Mouse (Mus musculus) gastrocnemius, postnatal 36 days (tissue): ENCODE data around the gene Cotl1. TPM values are rescaled to one million over a fixed set of nuclear protein-coding genes. Genes with fewer than 3 reads are reported as not detected.

ENCODE experiments used
- DNase-seq, 2 experiments: peaks; one replicate each; pipeline ENCODE4 v3.0.0; 2022
- intact Hi-C: fragments of 180-260 bp; cut with DNase I; formaldehyde crosslinking; loops from one replicate; pipeline ENCODE4 v1.15.1; 2025
- total RNA-seq, 2 experiments: library from RNA; stranded (reverse); gene quantifications; 2 replicates each; pipeline ENCODE4 v1.2.3; 2021

Cotl1 gene
- total RNA-seq, 2 experiments from 2014 or later = 4.8 to 6.6 TPM

DNA sequence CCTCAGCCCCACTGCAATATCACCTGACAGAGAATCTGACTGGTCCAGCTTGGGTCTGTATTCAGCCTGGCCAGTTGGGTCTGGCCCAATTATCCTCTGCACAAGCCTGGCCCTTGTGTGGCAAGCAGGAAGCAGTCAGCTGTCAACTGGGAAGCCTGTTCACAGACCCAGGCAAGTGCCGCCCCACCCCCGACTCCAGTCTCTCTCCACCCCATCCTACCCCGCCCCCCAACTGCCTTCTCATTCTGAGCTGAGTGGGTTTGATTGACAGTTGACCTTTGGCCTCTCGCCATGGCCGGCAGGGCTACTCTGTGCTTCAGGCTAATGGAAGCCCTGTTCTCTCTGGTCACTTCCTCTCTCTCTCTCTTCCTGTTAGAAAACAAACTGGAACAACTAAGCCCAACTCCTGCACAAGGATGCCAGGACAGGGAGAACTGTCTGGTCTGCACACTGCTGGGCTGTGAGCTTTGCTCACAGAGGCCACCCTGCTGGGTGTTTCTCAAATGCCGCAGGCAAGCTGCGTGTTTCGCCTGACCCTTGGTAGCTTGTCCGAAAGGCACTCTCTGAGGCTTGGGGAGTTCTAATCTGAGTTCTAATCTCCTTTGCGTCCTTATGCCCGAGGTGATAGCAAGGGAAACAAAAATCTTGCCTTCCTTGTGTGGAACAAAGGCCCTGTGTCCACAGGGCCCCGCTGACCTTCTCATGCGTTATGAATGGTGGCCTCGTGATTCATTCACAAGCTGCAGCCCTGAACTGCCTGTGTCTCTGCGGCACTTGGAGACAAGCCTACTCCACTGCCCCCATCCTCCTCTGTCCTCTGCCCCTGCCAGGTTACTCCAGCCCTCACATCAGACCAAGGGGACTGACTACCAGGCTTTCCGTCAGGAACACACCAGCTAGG lies 48.3 kb downstream of the Cotl1 start:
- no peak for DNase-seq
- intact Hi-C loops = no loop called here

DNA sequence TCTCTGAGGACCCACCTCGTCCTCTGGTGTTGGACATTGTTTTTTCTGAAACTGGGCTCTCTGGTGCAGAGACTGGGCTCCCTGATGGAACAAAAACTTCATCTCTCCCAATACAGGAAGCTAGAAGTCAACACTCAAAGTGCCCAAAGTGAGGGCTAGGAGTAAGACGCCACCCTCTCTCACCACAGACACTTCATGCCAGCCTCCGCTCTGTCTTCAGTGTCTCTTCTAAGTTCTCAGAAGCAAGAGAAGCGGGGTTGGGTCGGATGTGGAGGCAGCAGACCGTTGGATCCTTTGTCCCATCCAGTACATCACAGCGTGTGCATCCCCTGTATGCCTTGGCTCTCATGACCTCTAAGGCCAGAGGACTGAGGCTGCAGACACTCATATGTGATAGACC lies 50.8 kb downstream of the Cotl1 start:
- intact Hi-C loops = no loop called here
- DNase-seq = no peak

DNA sequence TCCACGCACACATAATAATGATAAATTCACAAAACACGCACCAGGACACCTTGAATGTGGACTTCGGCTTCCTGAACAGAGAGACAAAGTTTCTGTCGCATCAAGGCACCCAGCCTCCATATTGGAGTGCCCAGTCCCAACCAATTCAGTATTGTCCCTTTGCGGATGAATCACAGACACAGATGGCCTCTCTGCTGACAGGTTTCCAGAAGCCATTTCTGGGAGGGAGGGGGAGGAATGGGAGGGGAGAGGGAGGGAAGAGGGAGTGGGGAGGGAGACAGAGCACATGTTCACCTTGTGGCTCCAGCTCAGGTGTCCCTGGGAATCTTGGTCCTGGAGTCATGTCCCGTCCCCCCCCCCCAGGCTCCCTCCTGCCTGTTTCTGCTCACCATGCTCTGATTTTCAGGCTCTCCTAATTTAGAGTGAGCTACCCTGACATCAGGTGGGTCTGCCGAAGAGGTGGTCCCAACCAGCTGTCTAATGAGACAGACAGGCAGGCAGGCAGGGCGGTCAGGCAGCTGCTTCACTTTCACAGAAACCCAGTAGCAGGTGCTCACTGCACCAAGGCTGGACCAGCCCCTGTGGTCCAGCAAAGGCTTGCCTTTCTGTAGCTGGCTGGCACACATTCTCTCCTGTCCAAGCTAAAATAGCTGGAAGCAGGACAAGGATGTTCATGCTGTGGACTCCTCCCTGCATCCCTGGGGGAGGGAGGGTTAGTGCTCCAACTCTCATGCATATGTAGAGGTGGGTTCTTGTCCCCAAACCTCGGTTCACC lies 51.5 kb downstream of the Cotl1 start:
- no peak for DNase-seq
- intact Hi-C loops = no loop called here

DNA sequence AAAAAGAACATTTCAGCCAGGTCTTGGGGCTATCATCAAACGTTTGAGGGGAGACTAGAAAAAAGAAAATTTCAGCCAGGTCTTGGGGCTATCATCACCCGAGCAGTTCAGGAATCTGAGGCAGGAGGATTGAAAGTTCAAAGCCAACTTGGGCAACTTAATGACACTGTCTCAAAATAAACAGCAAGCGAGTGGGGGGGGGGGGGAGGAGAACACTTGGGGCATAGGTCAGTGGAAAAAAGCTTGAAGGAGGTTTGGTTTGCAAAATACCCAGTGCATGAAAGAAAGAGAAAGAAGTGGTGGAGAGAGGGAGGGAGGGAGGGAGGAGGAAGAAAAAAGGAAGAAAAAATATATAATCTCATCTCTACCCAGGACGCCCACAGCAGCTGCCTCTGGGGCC lies 53.0 kb downstream of the Cotl1 start:
- DNase-seq = no peak
- intact Hi-C loops = no loop called here

- DNase-seq = no peak
- intact Hi-C loops = no loop called here
These were observed 53.5 kb downstream of the Cotl1 start for GRCm38 (mm10) chr8:119786871-119787270.

DNA sequence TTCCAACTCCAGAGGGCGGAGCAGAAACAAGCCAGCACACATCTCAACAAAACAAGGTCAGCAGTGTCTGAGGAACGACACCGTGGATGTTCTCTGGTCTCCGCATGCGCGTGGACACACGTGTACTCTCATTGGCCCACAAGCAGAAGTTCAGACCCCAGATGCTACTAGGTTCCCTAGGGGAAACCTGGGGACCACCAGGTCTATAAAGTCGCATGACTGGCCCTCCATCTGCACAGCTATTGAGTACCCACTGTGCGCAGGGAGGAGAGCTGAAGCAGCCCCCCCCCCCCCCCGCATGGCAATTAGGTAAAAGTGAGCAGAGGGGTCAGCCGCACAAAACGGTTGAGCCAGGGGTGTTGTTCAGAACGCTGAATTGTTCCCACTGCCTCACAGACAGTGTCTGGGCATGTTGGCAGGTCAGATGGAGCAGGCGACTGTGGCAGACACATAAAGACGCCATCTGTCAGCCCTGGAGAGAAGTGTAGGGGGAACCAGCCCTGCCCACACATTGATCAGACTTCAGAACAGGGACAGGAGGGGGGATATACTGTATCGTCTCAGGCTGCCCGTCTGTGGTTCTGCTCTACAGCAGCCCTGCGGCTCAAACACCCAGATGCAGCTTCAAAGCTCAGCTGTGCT lies 54.5 kb downstream of the Cotl1 start:
- intact Hi-C loops = no loop called here
- DNase-seq = no peak

GRCm38 (mm10) chr8:119784676-119785075 lies 55.7 kb downstream of the Cotl1 start:
- no peak for DNase-seq
- intact Hi-C loops = loop anchor here (5.0 kb wide), 1 partner anchor 288 kb away; no protein-coding TSS in a partner anchor

GRCm38 (mm10) chr8:119784141-119784574 lies 56.2 kb downstream of the Cotl1 start:
- intact Hi-C loops = loop anchor here (5.0 kb wide), 1 partner anchor 288 kb away; no protein-coding TSS in a partner anchor
- DNase-seq = no peak

GRCm38 (mm10) chr8:119783579-119783978 lies 56.8 kb downstream of the Cotl1 start:
- DNase-seq = no peak
- intact Hi-C loops = loop anchor here (1.0 to 5.0 kb wide), 3 partner anchors 57 to 289 kb away; partner anchors contain the start of gene Cotl1

- peak; percentile 55 to 75 for DNase-seq
- intact Hi-C loops = loop anchor here (1.0 to 5.0 kb wide), 3 partner anchors 58 to 290 kb away; partner anchors contain the start of gene Cotl1
These were observed 57.6 kb downstream of the Cotl1 start for GRCm38 (mm10) chr8:119782715-119783114.

DNA sequence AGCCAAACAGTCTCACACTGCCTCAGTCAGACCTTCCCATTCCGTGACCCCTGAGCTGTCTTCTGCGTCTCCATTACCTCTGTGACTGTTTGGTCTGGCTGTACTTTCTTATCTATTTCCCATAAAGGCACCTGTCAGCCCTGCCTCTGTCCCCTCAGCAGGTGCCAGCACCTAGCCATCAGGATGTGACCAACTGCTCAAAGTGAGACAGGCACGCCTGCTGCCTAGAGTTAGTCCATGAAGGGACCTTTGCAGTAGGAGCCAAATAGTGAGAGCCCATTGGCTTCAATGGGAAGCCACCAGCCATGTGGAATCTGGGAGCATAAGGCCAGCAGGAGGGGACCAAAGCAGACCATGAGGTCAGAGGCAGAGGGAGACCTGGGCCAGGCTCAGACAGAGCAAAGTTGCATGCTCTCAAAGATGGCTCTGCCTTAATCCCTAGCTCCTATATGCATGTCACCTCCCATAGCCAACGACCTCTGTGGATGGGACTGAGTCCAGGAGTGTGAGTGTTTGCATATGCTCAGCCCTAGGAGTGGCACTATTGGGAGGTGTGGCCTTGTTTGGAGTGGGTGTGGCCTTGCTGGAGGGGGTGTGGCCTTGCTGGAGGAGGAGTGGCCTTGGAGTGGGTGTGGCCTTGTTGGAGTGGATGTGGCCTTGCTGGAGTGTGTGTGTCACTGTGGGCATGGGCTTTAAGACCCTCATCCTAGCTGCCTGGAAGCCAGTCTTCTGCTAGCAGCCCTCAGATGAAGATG lies 59.1 kb downstream of the Cotl1 start:
- intact Hi-C loops = loop anchor here (1.0 to 5.0 kb wide), 2 partner anchors 63 to 291 kb away; no protein-coding TSS in a partner anchor

GRCm38 (mm10) chr8:119780402-119781049 lies 59.8 kb downstream of the Cotl1 start:
- intact Hi-C loops = loop anchor here (1.0 to 5.0 kb wide), 2 partner anchors 64 to 292 kb away; no protein-coding TSS in a partner anchor
- no peak for DNase-seq

More for the DNA sequence above, 59.1 kb downstream of the Cotl1 start:
- DNase-seq = no peak

GRCm38 (mm10) chr8:119779013-119779737 lies 61.2 kb downstream of the Cotl1 start:
- intact Hi-C loops = loop anchor here (2.0 kb wide), 2 partner anchors 80 to 92 kb away; no protein-coding TSS in a partner anchor
- peak; percentile 65 to 72 for DNase-seq

DNA sequence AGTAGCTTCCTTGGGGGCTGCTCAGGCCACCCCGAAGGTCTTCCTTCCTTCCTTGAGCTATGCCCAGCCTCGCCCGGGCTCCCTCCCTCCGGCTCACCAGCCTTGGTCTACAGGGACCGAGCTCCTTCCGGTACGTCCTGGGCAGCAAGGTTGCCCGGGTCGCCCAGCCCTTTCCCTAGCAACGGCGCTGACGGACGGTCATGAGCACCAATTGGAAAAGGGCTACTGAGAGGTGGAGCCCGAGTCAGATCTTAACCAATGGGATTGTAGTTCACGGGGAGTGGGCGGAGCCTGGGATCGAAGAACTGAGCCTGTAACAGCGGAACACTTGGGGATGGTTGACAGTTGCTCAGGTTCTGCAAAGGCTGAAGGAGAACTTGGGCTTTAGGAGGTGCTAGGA lies 62.1 kb downstream of the Cotl1 start, which contains the start of gene Tldc1:
Gene Tldc1, minus strand, starts transcription at position 154 of the 400 bp plus-strand sequence.
- DNase-seq = peak; percentile 100
- intact Hi-C loops = loop anchor here (2.0 kb wide), 2 partner anchors 79 to 91 kb away; no protein-coding TSS in a partner anchor

- no peak for DNase-seq
- intact Hi-C loops = loop anchor here (2.0 kb wide), 2 partner anchors 79 to 91 kb away; no protein-coding TSS in a partner anchor
These were observed 62.6 kb downstream of the Cotl1 start for GRCm38 (mm10) chr8:119777765-119778164.

GRCm38 (mm10) chr8:119776668-119777245 lies 63.6 kb downstream of the Cotl1 start:
- no peak for DNase-seq
- intact Hi-C loops = no loop called here

GRCm38 (mm10) chr8:119765761-119766444 lies 74.4 kb downstream of the Cotl1 start:
- DNase-seq = no peak
- intact Hi-C loops = no loop called here
